Mouse (Mus musculus) large intestine, adult 2 months (tissue): Measurements from ENCODE around the gene Gm11444. TPM values are rescaled to one million over a fixed set of nuclear protein-coding genes. Genes with fewer than 3 reads are reported as not detected.

Experiments used
- DNase-seq: peaks from one replicate; pipeline ENCODE4 v3.0.0-alpha.2; 2012; ENCODE audit warnings: low read depth, low spot score
- WGBS: fragments of 180-500 bp; shearing (Covaris S2); methylation state at CpG from one replicate; pipeline ENCODE4 v1.1.7; 2018; 5-methylcytosine and 5-hydroxymethylcytosine counted together
- polyA plus RNA-seq: library from polyadenylated mRNA; depleted of rRNA; stranded (reverse); fragments of >200 nt; gene quantifications from 2 replicates; pipeline ENCODE4 v1.2.3, GENCODE M21; 2012; rRNA removed

The Gm11444 gene
- not detected in 2 replicates for polyA plus RNA-seq

GRCm38 (mm10) chr11:85850233-85850632 is at the start of gene Gm11444:
Gm11444 (minus strand) TSS chr11:85850333.
- no peak for DNase-seq
- WGBS, result 92% methylated on average over 6 of the region's 6 CpGs

DNA sequence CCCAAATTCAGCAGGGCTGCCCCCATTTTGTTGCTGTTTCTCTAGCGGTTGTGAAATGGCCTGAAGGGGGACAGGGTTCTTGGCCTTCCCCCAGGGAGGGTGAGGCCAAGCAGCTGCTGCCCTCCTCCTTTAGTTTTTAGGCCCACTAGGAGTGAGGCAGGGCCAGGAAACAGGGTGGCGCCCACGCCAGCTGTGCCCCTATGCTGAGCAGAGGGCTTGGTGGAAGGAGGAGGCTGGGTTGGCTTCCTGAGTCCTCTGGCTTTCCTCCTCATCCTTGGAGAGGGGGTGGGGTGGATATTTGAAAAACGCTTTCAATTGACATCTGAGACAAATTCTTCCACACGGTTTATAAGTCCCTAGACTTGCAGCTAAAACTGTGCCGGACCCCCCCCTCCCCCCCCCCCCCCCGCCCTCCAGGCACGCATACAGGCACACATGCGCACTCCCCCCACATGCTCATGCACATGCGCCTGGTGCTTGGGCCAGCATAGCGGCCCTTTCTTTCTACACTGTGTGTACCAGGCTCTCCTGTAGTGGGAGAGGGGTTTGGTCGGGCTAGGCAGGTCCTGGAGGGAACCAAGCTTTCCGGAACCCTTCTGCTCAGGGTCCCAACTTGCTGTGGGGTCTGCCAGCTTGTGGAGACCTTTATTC is 46.3 kb upstream of the Gm11444 start:
- DNase-seq, result no peak
- 54% methylated on average over 13 of the region's 13 CpGs for WGBS

DNA sequence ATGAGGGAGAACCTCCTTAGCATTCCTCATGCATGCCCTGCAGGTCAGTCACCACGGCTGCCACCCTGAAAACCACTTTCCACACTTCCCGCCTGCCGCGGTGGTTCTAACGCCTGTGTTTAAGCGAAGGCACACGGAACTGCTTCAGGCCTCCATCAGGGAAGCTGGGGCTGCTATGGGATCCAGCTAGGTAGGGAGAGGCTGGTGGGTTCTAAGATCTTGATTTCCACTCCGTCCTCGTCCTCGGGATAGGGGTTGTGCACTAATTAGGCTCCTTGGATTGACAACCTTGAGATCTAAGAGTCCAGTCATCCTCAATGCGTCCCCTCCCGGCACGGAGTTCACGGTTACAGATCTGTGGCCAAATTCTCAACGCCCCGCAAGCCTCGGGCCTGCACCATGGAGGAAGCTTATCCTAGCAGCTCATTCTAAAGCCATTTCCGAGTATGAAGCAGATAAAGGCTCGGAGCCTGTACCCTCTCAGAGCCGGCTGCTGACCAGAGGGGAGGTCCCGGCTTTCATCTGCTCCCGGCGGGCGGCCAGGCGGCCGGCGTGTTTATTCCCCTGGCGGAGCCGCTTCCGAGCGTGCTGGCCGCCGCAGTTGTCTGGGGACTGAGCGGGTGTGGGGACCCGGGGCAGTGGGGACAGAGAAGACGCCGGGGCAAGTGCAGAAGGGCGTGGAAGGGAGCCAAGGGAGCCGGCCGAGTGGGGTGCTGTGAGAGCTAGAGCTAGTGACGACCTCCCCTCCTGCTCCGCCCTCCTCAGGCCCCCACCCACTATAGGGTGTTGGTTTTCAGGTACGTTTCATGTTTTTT is 44.8 kb upstream of the Gm11444 start:
- 6% methylated on average over 43 of the region's 43 CpGs for WGBS
- DNase-seq, result no peak

DNA sequence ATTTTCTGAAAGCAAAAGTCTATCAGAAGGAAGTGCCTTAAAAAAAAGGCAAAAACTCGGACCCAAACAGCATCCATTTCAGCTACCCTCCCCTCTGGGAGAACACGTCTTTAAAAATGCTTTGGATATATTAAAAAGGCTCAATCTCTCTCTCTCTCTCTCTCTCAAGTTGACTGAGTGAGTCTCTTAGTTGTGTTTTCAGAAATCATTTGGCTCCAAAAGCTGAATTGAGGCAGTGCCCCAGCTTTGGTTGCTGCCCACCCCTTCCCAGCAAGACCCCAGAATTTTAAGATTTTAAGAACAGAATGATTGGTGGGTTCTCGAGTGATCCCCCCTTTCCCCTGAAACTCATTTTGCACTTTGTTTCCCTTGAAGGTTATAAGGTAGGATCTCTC is 44.0 kb upstream of the Gm11444 start:
- 24% methylated on average over 3 of the region's 3 CpGs for WGBS
- DNase-seq, result no peak

- DNase-seq, result no peak
- WGBS, result 14% methylated on average over 13 of the region's 13 CpGs
Measured at GRCm38 (mm10) chr11:85893400-85894135, 43.4 kb upstream of the Gm11444 start.

GRCm38 (mm10) chr11:85892771-85893170 is 42.6 kb upstream of the Gm11444 start:
- no peak for DNase-seq
- 5% methylated on average over 6 of the region's 6 CpGs for WGBS

GRCm38 (mm10) chr11:85891692-85892040 is 41.5 kb upstream of the Gm11444 start:
- no peak for DNase-seq
- 11% methylated on average over 2 of the region's 2 CpGs for WGBS

DNA sequence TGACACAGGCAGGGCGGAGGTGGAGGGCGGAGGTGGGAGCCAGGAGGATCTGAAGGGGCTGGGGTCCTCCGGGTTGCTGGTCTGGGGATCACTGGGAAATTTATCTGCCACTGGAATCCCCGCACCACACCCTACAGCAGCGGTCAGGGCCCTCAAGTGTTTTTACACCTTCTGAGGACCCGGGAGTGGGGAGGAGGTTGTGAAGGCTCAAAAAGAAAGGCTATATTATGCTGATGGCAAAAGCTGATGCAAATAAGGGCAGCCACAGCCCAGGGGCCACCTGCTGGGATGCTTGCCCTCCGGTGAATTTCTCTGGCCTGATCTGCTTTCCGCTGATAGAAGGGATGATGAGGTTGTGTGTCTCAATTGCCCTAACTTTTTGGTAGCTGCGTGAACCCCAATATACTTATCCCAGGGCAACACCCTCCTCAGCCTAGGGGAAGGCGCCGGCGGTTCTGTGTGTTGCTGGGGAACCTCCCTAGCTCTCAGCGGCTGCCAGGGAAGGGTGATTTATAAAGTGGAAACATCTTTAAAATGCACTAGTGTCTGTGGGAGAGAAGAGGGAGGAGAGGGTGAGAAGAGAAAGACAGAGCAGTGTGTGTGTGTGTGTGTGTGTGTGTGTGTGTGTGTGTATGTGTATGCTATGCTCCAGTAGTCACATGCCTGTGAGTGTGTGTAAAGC is 41.0 kb upstream of the Gm11444 start:
- no peak for DNase-seq
- WGBS, result 9% methylated on average over 13 of the region's 13 CpGs

DNA sequence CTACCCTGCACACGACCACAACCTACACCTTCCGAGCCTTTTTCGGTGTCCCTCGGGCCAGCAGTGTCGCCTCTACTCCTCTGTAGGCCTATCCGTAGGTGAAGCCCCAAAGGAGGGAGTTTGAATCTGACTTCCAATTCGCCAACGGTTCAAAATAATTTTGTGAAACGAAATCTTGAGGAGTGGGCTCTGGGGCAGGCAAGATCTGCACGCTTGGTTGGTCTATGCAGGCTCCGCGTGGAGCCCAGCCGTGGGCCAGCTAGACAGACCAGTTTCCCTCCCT is 40.4 kb upstream of the Gm11444 start:
- DNase-seq, result no peak
- WGBS, result 8% methylated on average over 13 of the region's 13 CpGs

DNA sequence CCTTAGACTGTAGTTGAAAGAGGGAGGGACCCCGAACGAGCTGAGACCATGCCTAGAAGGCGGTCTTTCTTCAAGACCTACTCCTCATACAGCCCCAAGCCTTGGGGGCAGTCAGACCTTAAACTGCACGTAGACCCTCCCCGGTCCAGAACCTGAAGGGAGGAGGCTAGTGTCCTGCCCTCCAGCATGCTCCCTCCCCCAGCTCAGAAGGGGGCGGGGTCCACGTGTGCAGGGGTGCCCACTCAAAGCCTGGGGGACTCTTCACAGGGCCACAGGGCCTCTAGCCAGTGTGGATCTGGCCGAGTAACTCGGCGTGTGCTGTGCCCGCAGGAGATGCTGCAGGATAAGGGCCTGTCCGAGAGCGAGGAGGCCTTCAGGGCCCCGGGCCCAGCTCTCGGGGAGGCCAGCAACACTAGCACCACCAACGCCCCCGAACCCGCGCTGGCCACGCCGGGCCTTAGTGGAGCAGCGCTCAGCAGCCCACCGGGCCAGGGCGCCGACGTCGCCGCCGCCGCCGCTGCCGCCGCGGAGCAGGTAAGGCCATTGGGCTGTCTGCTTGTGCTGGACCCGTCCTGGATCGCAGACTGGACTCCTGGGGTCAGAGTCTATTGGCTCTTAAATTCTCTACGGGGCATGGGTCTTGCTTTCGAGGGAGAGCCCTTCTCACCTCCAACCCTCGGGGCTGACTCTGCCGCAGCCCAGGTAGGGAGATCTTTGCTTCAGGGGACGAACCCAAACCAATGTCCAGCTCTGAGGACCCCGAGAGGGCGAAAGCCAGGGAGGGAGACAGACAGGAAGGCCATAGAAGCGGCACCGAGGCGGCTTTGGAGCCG is 39.8 kb upstream of the Gm11444 start:
- 11% methylated on average over 47 of the region's 47 CpGs for WGBS

GRCm38 (mm10) chr11:85889056-85889729 is 39.1 kb upstream of the Gm11444 start:
- 55% methylated on average over 8 of the region's 8 CpGs for WGBS
- DNase-seq, result no peak

More for the DNA sequence above, 39.8 kb upstream of the Gm11444 start:
- DNase-seq, result no peak

GRCm38 (mm10) chr11:85888451-85888961 is 38.4 kb upstream of the Gm11444 start:
- 7% methylated on average over 26 of the region's 26 CpGs for WGBS
- no peak for DNase-seq

GRCm38 (mm10) chr11:85887801-85888450 is 37.8 kb upstream of the Gm11444 start:
- WGBS, result 13% methylated on average over 17 of the region's 17 CpGs
- no peak for DNase-seq

- DNase-seq, result no peak
- 35% methylated on average over 6 of the region's 6 CpGs for WGBS
Measured at GRCm38 (mm10) chr11:85887273-85887672, 37.1 kb upstream of the Gm11444 start.

DNA sequence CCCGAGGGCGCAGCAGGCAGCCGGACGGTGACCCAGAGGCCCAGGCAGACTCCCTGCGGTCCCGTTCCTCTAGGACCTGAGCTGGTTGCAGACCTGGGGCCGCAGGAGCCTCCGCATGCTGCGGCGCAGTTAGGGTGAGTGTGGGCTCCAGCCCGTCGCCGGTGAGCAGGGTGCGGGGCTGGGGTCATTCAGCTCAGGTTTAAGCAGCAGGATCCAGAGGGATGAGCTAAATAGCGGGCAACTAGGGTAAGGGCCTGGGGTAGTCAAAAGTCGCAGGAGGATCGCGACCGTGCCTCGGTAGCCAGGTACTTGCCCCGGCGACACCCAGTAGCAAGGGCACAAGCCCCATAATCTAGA is 36.3 kb upstream of the Gm11444 start:
- 18% methylated on average over 22 of the region's 22 CpGs for WGBS

DNA sequence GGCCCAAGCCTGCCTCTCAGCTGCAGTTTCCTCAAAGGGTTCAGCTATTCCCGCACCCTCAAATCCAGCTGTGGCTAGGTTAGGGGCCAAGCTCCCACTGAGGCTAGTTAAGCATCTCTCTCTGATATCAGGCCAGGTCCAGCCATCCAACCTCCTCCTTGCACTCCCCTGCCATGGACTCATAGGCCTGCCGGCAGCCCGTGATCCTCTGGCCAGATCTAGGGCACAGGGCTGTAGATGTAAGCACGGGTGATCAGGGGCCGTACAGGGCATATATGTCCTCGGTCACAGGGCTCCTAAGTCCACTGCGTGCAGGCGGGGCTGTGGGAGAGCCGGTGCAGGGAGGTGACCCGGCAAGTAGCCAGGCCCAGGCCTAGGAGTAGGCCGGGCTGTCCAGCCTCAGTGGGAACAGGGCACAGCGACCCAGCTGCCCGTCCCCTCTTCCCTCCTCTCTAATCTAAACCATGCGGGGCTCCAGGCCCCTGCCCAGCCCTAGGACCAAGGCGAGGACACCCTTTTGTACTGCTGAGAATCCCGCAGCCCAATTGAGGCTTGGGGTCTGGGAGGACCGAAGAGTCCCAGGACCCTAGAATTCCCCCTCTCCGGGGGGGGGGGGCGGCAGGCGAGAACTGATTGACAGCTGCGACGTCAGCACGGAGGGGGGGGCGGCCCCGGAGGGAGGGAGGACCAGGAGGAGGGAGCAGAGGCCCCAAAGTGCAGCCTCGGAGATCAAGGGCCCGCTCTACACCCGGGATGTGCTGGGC is 35.7 kb upstream of the Gm11444 start, which contains the start of gene Tbx4:
Gene Tbx4, plus strand, starts transcription at position 758 of the 764 bp plus-strand sequence.
- WGBS, result 24% methylated on average over 28 of the region's 28 CpGs
- DNase-seq, result no peak

More for the DNA sequence above, 36.3 kb upstream of the Gm11444 start:
- no peak for DNase-seq

- DNase-seq, result no peak
Measured at GRCm38 (mm10) chr11:85884498-85884897, 34.4 kb upstream of the Gm11444 start.

More at GRCm38 (mm10) chr11:85884498-85884897, 34.4 kb upstream of the Gm11444 start:
- 77% methylated on average over 4 of the region's 4 CpGs for WGBS
